Mouse (Mus musculus) CH12.LX (cell line): ENCODE results near the gene Gm5089. TPM values are rescaled to one million over a fixed set of nuclear protein-coding genes. Genes with fewer than 3 reads are reported as not detected.

Source experiments
- DNase-seq: peaks from one replicate; pipeline ENCODE4 v3.0.0-alpha.2; 2013; ENCODE audit errors: extremely low read depth
- H3K27ac ChIP-seq: 2 replicates; pipeline ENCODE4 v1.5.1; 2012; ENCODE audit warnings: low read depth, mild to moderate bottlenecking, control low read depth, moderate library complexity; ENCODE audit not compliant: insufficient read depth
- H3K27me3 ChIP-seq: replicated peaks from 2 replicates; pipeline ENCODE3; 2012; ENCODE audit warnings: inconsistent platforms
- H3K36me3 ChIP-seq, 2 experiments: replicated peaks in 1 of 2; 2 replicates each; pipeline versions ENCODE3 to v1.6.1; 2012; ENCODE audit warnings: inconsistent platforms in 1 of 2, low read length in 1 of 2, mild to moderate bottlenecking in 1 of 2, mixed read lengths in 1 of 2, moderate library complexity in 1 of 2; ENCODE audit not compliant: control insufficient read depth in 1 of 2, insufficient read depth in 1 of 2
- H3K4me1 ChIP-seq, 2 experiments: 2 replicates each; pipeline ENCODE4 v1.6.1; 2012; ENCODE audit warnings: inconsistent platforms in 1 of 2, moderate library complexity in 1 of 2; ENCODE audit not compliant: insufficient read depth in 2 of 2, control insufficient read depth in 1 of 2
- H3K4me2 ChIP-seq: 2 replicates; pipeline ENCODE4 v1.6.1; 2012; ENCODE audit warnings: low read depth, mild to moderate bottlenecking, control low read depth; ENCODE audit not compliant: poor library complexity, insufficient read depth, severe bottlenecking
- H3K4me3 ChIP-seq, 3 experiments: fragments of 150-350 bp in 1 of 3; sonication (generic) in 1 of 3; replicated peaks in 1 of 3; 2 replicates each; pipeline versions ENCODE3 to v1.5.1; 2011 to 2012; ENCODE audit warnings: low read depth in 2 of 3, low read length in 2 of 3, mild to moderate bottlenecking in 2 of 3, moderate library complexity in 2 of 3, control low read depth in 1 of 3, improper control_type of control experiment in 1 of 3, inconsistent platforms in 1 of 3, mixed read lengths in 1 of 3; ENCODE audit not compliant: poor library complexity in 1 of 3
- H3K79me2 ChIP-seq: replicated peaks from 2 replicates; pipeline ENCODE4 v1.6.1; 2012; ENCODE audit warnings: mild to moderate bottlenecking, moderate library complexity; ENCODE audit not compliant: control insufficient read depth, poor library complexity, insufficient read depth, severe bottlenecking; ENCODE audit errors: extremely low read depth
- H3K9ac ChIP-seq: 2 replicates; pipeline ENCODE4 v1.6.1; 2012; ENCODE audit warnings: low read depth, mild to moderate bottlenecking, control low read depth, moderate library complexity; ENCODE audit not compliant: insufficient read depth
- H3K9me3 ChIP-seq: replicated peaks from 2 replicates; pipeline ENCODE3; 2012; ENCODE audit warnings: low read length, inconsistent platforms, mixed read lengths
- BHLHE40 ChIP-seq: IDR thresholded peaks from 2 replicates; pipeline ENCODE4 v1.6.1; 2011; ENCODE audit warnings: mild to moderate bottlenecking, low read depth, low read length, improper control_type of control experiment
- CHD2 ChIP-seq: IDR thresholded peaks from 2 replicates; pipeline ENCODE4 v1.6.1; 2011; ENCODE audit warnings: low read length, improper control_type of control experiment
- CTCF ChIP-seq, 2 experiments: IDR thresholded peaks in 1 of 2; conservative IDR thresholded peaks in 1 of 2; 2 replicates each; pipeline ENCODE4 v1.5.1; 2011 to 2012; ENCODE audit warnings: low read depth in 2 of 2, low read length in 2 of 2, improper control_type of control experiment in 1 of 2, inconsistent platforms in 1 of 2, mild to moderate bottlenecking in 1 of 2, moderate library complexity in 1 of 2
- E2F4 ChIP-seq: IDR thresholded peaks from 2 replicates; pipeline ENCODE4 v1.6.1; 2011; ENCODE audit warnings: low read depth, low read length, improper control_type of control experiment; ENCODE audit not compliant: insufficient replicate concordance
- EP300 ChIP-seq: IDR thresholded peaks from 2 replicates; pipeline ENCODE4 v1.6.1; 2011; ENCODE audit warnings: low read length, improper control_type of control experiment
- ETS1 ChIP-seq: conservative IDR thresholded peaks from 2 replicates; pipeline ENCODE4 v1.6.1; 2012; ENCODE audit warnings: low read depth, mild to moderate bottlenecking, inconsistent platforms, low read length, improper control_type of control experiment, moderate library complexity
- GABPA ChIP-seq: IDR thresholded peaks from 2 replicates; pipeline ENCODE4 v1.6.1; 2012; ENCODE audit warnings: low read depth, low read length, improper control_type of control experiment, inconsistent platforms; ENCODE audit not compliant: insufficient replicate concordance
- IRF4 ChIP-seq: IDR thresholded peaks from 2 replicates; pipeline ENCODE4 v1.6.1; 2014; ENCODE audit warnings: low read depth, mild to moderate bottlenecking, inconsistent platforms, low read length, improper control_type of control experiment
- JUN ChIP-seq: IDR thresholded peaks from 2 replicates; pipeline ENCODE4 v1.6.1; 2011; ENCODE audit warnings: low read depth, mild to moderate bottlenecking, low read length, improper control_type of control experiment, moderate library complexity; ENCODE audit not compliant: insufficient read depth
- JUND ChIP-seq: conservative IDR thresholded peaks from 2 replicates; pipeline ENCODE4 v1.6.1; 2011; ENCODE audit warnings: low read depth, low read length, improper control_type of control experiment
- MAFK ChIP-seq: IDR thresholded peaks from 2 replicates; pipeline ENCODE4 v1.6.1; 2011; ENCODE audit warnings: low read length, improper control_type of control experiment; ENCODE audit not compliant: insufficient replicate concordance
- MAX ChIP-seq: IDR thresholded peaks from 2 replicates; pipeline ENCODE4 v1.6.1; 2011; ENCODE audit warnings: low read length, improper control_type of control experiment
- MEF2A ChIP-seq: IDR thresholded peaks from 2 replicates; pipeline ENCODE4 v1.6.1; 2014; ENCODE audit warnings: low read depth, mild to moderate bottlenecking, inconsistent platforms, low read length, improper control_type of control experiment, borderline replicate concordance
- MXI1 ChIP-seq: IDR thresholded peaks from 2 replicates; pipeline ENCODE4 v1.6.1; 2011; ENCODE audit warnings: mild to moderate bottlenecking, low read depth, low read length, improper control_type of control experiment
- NELFE ChIP-seq: IDR thresholded peaks from 2 replicates; pipeline ENCODE4 v1.6.1; 2011; ENCODE audit warnings: low read depth, low read length, improper control_type of control experiment
- PAX5 ChIP-seq: IDR thresholded peaks from 2 replicates; pipeline ENCODE4 v1.6.1; 2012; ENCODE audit warnings: low read length, inconsistent platforms, mixed read lengths
- POLR2AphosphoS2 ChIP-seq: IDR thresholded peaks from 2 replicates; pipeline ENCODE4 v1.6.1; 2011; ENCODE audit warnings: low read depth, low read length, improper control_type of control experiment
- RAD21 ChIP-seq: IDR thresholded peaks from 2 replicates; pipeline ENCODE4 v1.6.1; 2011; ENCODE audit warnings: low read depth, mild to moderate bottlenecking, low read length, improper control_type of control experiment, moderate library complexity
- RCOR1 ChIP-seq: conservative IDR thresholded peaks from 2 replicates; pipeline ENCODE4 v1.6.1; 2012; ENCODE audit warnings: low read depth, mild to moderate bottlenecking, inconsistent platforms, low read length, improper control_type of control experiment
- SMC3 ChIP-seq: IDR thresholded peaks from 2 replicates; pipeline ENCODE4 v1.6.1; 2011; ENCODE audit warnings: low read depth, low read length, improper control_type of control experiment
- TBP ChIP-seq: conservative IDR thresholded peaks from 2 replicates; pipeline ENCODE4 v1.6.1; 2011; ENCODE audit warnings: low read depth, low read length, improper control_type of control experiment
- USF2 ChIP-seq: conservative IDR thresholded peaks from 2 replicates; pipeline ENCODE4 v1.6.1; 2011; ENCODE audit warnings: low read depth, low read length, improper control_type of control experiment
- ZC3H11A ChIP-seq: IDR thresholded peaks from 2 replicates; pipeline ENCODE4 v1.6.1; 2012; ENCODE audit warnings: low read depth, mild to moderate bottlenecking, inconsistent platforms, low read length, improper control_type of control experiment
- ZKSCAN1 ChIP-seq: IDR thresholded peaks from 2 replicates; pipeline ENCODE4 v1.6.1; 2012; ENCODE audit warnings: low read depth, inconsistent platforms, low read length, improper control_type of control experiment, borderline replicate concordance
- ZMIZ1 ChIP-seq: IDR thresholded peaks from 2 replicates; pipeline ENCODE4 v1.6.1; 2012; ENCODE audit warnings: low read depth, mild to moderate bottlenecking, inconsistent platforms, low read length, improper control_type of control experiment
- ZNF384 ChIP-seq: IDR thresholded peaks from 2 replicates; pipeline ENCODE4 v1.6.1; 2012; ENCODE audit warnings: low read depth, low read length, improper control_type of control experiment, inconsistent platforms
- dilution Hi-C: fragments of 300-500 bp; cut with MboI; formaldehyde crosslinking; loops from 2 replicates; pipeline ENCODE4 v1.14.3; 2020; ENCODE audit warnings: low sequenced_read_pairs; ENCODE audit not compliant: extremely low pct_unique_long_range_greater_than_20kb, extremely low pct_ligation_motif_present
- in situ Hi-C: fragments of 300-500 bp; cut with MboI; formaldehyde crosslinking; loops from 3 replicates; pipeline ENCODE4 v1.14.3; 2019; ENCODE audit warnings: low sequenced_read_pairs, low pct_ligation_motif_present, low pct_unique_long_range_greater_than_20kb, mixed read lengths
- polyA plus RNA-seq: library from polyadenylated mRNA; unstranded; fragments of >175 nt; gene quantifications from 2 replicates; pipeline ENCODE4 v1.2.1, GENCODE M21; 2012; ENCODE audit warnings: low read depth; ENCODE audit not compliant: insufficient read length
- total RNA-seq, 2 experiments: library from RNA; depleted of rRNA; stranded (reverse); fragments of 300-350 nt in 1 of 2; fragments of >200 nt in 1 of 2; gene quantifications; 2 replicates each; pipeline ENCODE4 v1.2.3; 2012 to 2014

The Gm5089 gene
- total and polyA plus RNA-seq, 3 experiments: not detected

- TF ChIP-seq ZNF384 (no peak), JUND (no peak), RAD21 (no peak), ZC3H11A (no peak), TBP (no peak), CHD2 (no peak), MAFK (no peak), IRF4 (no peak), ZKSCAN1 (no peak), PAX5 (no peak), SMC3 (no peak), NELFE (no peak), USF2 (no peak), POLR2AphosphoS2 (no peak), GABPA (no peak), BHLHE40 (no peak), EP300 (no peak), E2F4 (no peak), CTCF (conservative IDR thresholded peaks at IDR 0.05 in 1 of 2, IDR thresholded peaks at IDR 0.05 in 1 of 2; ENCODE audit: low read depth in 2 of 2, low read length in 2 of 2) (no peak)
- TF ChIP-seq, all 38 proteins: peak for 0
- peaks cover 31% of the 10 kb centered on the region for H3K9me3 ChIP-seq
- DNase-seq: no peak
- no peaks in the 10 kb centered on the region for H3K4me1 ChIP-seq
- H3K4me2 ChIP-seq: no peak overlapping the region
- H3K9ac ChIP-seq: no peak overlapping the region
- in situ Hi-C loops: no loop called here
- H3K79me2 ChIP-seq: no peaks in the 10 kb centered on the region
- no peak overlapping the region for H3K4me3 ChIP-seq
- no peaks in the 10 kb centered on the region for H3K27me3 ChIP-seq
- H3K36me3 ChIP-seq: no peaks in the 10 kb centered on the region
- dilution Hi-C loops: no loop called here
- no peak overlapping the region for H3K27ac ChIP-seq
Observed at GRCm38 (mm10) chr14:122474041-122474890, 23.4 kb upstream of the Gm5089 start.

GRCm38 (mm10) chr14:122473211-122473751 is 22.4 kb upstream of the Gm5089 start:
- Histone ChIP-seq H3K4me1 (no peaks in the 10 kb centered on the region), H3K4me3 (no peak overlapping the region), H3K9me3 (peaks cover 26% of the 10 kb centered on the region), H3K27me3 (no peaks in the 10 kb centered on the region), H3K9ac (no peak overlapping the region), H3K27ac (no peak overlapping the region), H3K4me2 (no peak overlapping the region), H3K79me2 (no peaks in the 10 kb centered on the region), H3K36me3 (no peaks in the 10 kb centered on the region)
- in situ Hi-C loops (no loop called here), dilution Hi-C loops (no loop called here)
- no peak for TF ChIP-seq CTCF (conservative IDR thresholded peaks at IDR 0.05 in 1 of 2, IDR thresholded peaks at IDR 0.05 in 1 of 2; ENCODE audit: low read depth in 2 of 2, low read length in 2 of 2)
- no peak for TF ChIP-seq MXI1
- no peak for TF ChIP-seq JUND
- TF ChIP-seq ZMIZ1: no peak
- TF ChIP-seq RCOR1: no peak
- TF ChIP-seq MAX: no peak
- TF ChIP-seq ZKSCAN1: no peak
- TF ChIP-seq POLR2AphosphoS2: no peak
- TF ChIP-seq IRF4: no peak
- TF ChIP-seq ETS1: no peak
- no peak for TF ChIP-seq JUN
- no peak for TF ChIP-seq MAFK
- no peak for TF ChIP-seq GABPA
- no peak for TF ChIP-seq MEF2A
- DNase-seq: no peak
